9 mouse cellular contexts compared by ENCODE assay signal in genomic region chr9:56725814-56726213, GRCm38 (mm10).
DNase-seq lines count a peak whose midpoint lies in the region; ATAC-seq lines count a peak whose summit lies in the region.
"Had no signal": no experiment of that assay in that cellular context is flagged by ENCODE, and none has a peak within 500 bp of the region (broad histone marks: within the 10 kb centered on the region; RNA-seq: fewer than 3 reads in every experiment).

No protein-coding gene starts in this region.

- no peaks in the 10 kb centered on the region for H3K27me3 ChIP-seq in forebrain, embryonic 11.5 days (ENCODE audit: control insufficient read depth, insufficient read depth, low read length)
- no peaks in the 10 kb centered on the region; the same call in none of the 2 replicates for H3K27me3 ChIP-seq in forebrain, embryonic 16.5 days (replicated peaks; ENCODE audit: control insufficient read depth, insufficient read depth, low read length)
- no peaks in the 10 kb centered on the region for H3K27me3 ChIP-seq in limb, embryonic 11.5 days (ENCODE audit: control insufficient read depth, insufficient read depth, low read length)
- H3K27me3 ChIP-seq: hindbrain, embryonic 15.5 days had no signal

- ATAC-seq in forebrain, embryonic 11.5 days (replicated peaks; ENCODE audit: low FRiP score): no peak
- no peak for ATAC-seq in forebrain, embryonic 16.5 days
- no peak for ATAC-seq in limb, embryonic 11.5 days (ENCODE audit: insufficient number of reproducible peaks, low FRiP score, low TSS enrichment, low read depth)

- 22% methylated on average over 2 of the region's 2 CpGs for WGBS in forebrain, embryonic 11.5 days
- 29% methylated on average over 2 of the region's 2 CpGs for WGBS in forebrain, embryonic 16.5 days
- WGBS in limb, embryonic 11.5 days: 23% methylated on average over 2 of the region's 2 CpGs

- no peaks in the 10 kb centered on the region for H3K9me3 ChIP-seq in forebrain, embryonic 11.5 days (ENCODE audit: control insufficient read depth, low read length)
- H3K9me3 ChIP-seq in forebrain, embryonic 16.5 days (ENCODE audit: control insufficient read depth, low read length): no peaks in the 10 kb centered on the region
- H3K9me3 ChIP-seq in limb, embryonic 11.5 days (ENCODE audit: control insufficient read depth, low read length): no peaks in the 10 kb centered on the region
- H3K9me3 ChIP-seq: hindbrain, embryonic 15.5 days had no signal

- H3K9ac ChIP-seq in forebrain, embryonic 11.5 days (ENCODE audit: low read length): no peak overlapping the region
- no peak overlapping the region for H3K9ac ChIP-seq in forebrain, embryonic 16.5 days (replicated peaks; ENCODE audit: low read depth, low read length)
- no peak overlapping the region for H3K9ac ChIP-seq in limb, embryonic 11.5 days (ENCODE audit: low read length)
- H3K9ac ChIP-seq: hindbrain, embryonic 15.5 days had no signal

- peak; percentile 73 for DNase-seq in forebrain, embryonic 11.5 days (ENCODE audit: low spot score)
- DNase-seq in urinary bladder, adult 18-20 months (ENCODE audit: low spot score in 2 of 2): peak; percentile 17 to 57
- no peak for DNase-seq in urinary bladder, postnatal 4 days (ENCODE audit: low spot score in 2 of 2)
- peak; percentile 84 to 90 for DNase-seq in cerebellum, postnatal 25 days
- peak; percentile 75 for DNase-seq in heart, postnatal 4 days
- DNase-seq in limb, embryonic 11.5 days (ENCODE audit: low spot score): peak; percentile 65
- peak; percentile 14 to 60 for DNase-seq in spleen, postnatal 10 days (ENCODE audit: low spot score in 2 of 2)

- H3K4me1 ChIP-seq in forebrain, embryonic 11.5 days (replicated peaks; ENCODE audit: control insufficient read depth, insufficient read depth, low read length): peaks cover 8% of the 10 kb centered on the region
- peaks cover 14% of the 10 kb centered on the region for H3K4me1 ChIP-seq in forebrain, embryonic 16.5 days (replicated peaks; ENCODE audit: control insufficient read depth, insufficient read depth, low read length)
- H3K4me1 ChIP-seq in limb, embryonic 11.5 days (ENCODE audit: control insufficient read depth, insufficient read depth, low read length): no peaks in the 10 kb centered on the region

- H3K27ac ChIP-seq in forebrain, embryonic 11.5 days (ENCODE audit: low read depth, low read length): no peak overlapping the region
- H3K27ac ChIP-seq in forebrain, embryonic 16.5 days (ENCODE audit: low read length): no peak overlapping the region
- H3K27ac ChIP-seq in limb, embryonic 11.5 days (replicated peaks; ENCODE audit: low read depth, low read length): no peak overlapping the region
- H3K27ac ChIP-seq: hindbrain, embryonic 15.5 days had no signal

- no peaks in the 10 kb centered on the region for H3K36me3 ChIP-seq in forebrain, embryonic 11.5 days (ENCODE audit: control insufficient read depth, insufficient read depth, low read length)
- no peaks in the 10 kb centered on the region for H3K36me3 ChIP-seq in forebrain, embryonic 16.5 days (ENCODE audit: control insufficient read depth, insufficient read depth)
- no peaks in the 10 kb centered on the region for H3K36me3 ChIP-seq in limb, embryonic 11.5 days (ENCODE audit: control insufficient read depth, insufficient read depth, low read length)
- H3K36me3 ChIP-seq: hindbrain, embryonic 15.5 days had no signal

- H3K4me3 ChIP-seq in forebrain, embryonic 11.5 days (ENCODE audit: low read depth, low read length): no peak overlapping the region
- H3K4me3 ChIP-seq in forebrain, embryonic 16.5 days (replicated peaks; ENCODE audit: low read length): no peak overlapping the region
- H3K4me3 ChIP-seq in limb, embryonic 11.5 days (ENCODE audit: low read depth, low read length): no peak overlapping the region
- H3K4me3 ChIP-seq: hindbrain, embryonic 15.5 days had no signal

- no peak overlapping the region for H3K4me2 ChIP-seq in forebrain, embryonic 11.5 days (ENCODE audit: low read depth, low read length, severe bottlenecking)
- no peak overlapping the region for H3K4me2 ChIP-seq in forebrain, embryonic 16.5 days (ENCODE audit: low read length)
- no peak overlapping the region for H3K4me2 ChIP-seq in limb, embryonic 11.5 days (ENCODE audit: low read depth, severe bottlenecking)
- H3K4me2 ChIP-seq: hindbrain, embryonic 15.5 days had no signal

Comparison
In these comparisons a context has a peak if more than half of its experiments do, and no peak if none do; other contexts are left out.
1. DNase-seq: peak in forebrain, embryonic 11.5 days (single experiment), urinary bladder, adult 18-20 months (2 of 2), cerebellum, postnatal 25 days (2 of 2), heart, postnatal 4 days (single experiment), limb, embryonic 11.5 days (single experiment) and spleen, postnatal 10 days (2 of 2); none in urinary bladder, postnatal 4 days (0 of 2).